Mouse (Mus musculus) kidney, embryonic 15.5 days (tissue): Measurements from ENCODE around the gene Cacna1e. TPM values are rescaled to one million over a fixed set of nuclear protein-coding genes. Genes with fewer than 3 reads are reported as not detected.

Experiments used
- ATAC-seq: fragments of 200-750 bp; cut with Nextera tagmentation; replicated peaks from 2 replicates; pipeline ENCODE4 v1.8.0; 2017; ENCODE audit warnings: moderate TSS enrichment; ENCODE audit not compliant: low FRiP score
- H3K27ac ChIP-seq: fragments of 300-500 bp; sonication (generic); 2 replicates; pipeline ENCODE4 v1.5.1; 2015; ENCODE audit warnings: mild to moderate bottlenecking, inconsistent platforms
- H3K27me3 ChIP-seq: fragments of 300-500 bp; sonication (generic); 2 replicates; pipeline ENCODE4 v1.6.1; 2015; ENCODE audit warnings: inconsistent platforms
- H3K36me3 ChIP-seq: fragments of 300-500 bp; sonication (generic); 2 replicates; pipeline ENCODE4 v1.6.1; 2015; ENCODE audit warnings: inconsistent platforms
- H3K4me1 ChIP-seq: fragments of 300-500 bp; sonication (generic); 2 replicates; pipeline ENCODE4 v1.6.1; 2015; ENCODE audit warnings: inconsistent platforms
- H3K4me2 ChIP-seq: fragments of 300-500 bp; sonication (generic); 2 replicates; pipeline ENCODE4 v1.6.1; 2015; ENCODE audit warnings: moderate library complexity, mild to moderate bottlenecking, inconsistent platforms
- H3K4me3 ChIP-seq: fragments of 300-500 bp; sonication (generic); replicated peaks from 2 replicates; pipeline ENCODE4 v1.5.1; 2015; ENCODE audit warnings: mild to moderate bottlenecking, inconsistent platforms
- H3K9ac ChIP-seq: fragments of 300-500 bp; sonication (generic); 2 replicates; pipeline ENCODE4 v1.6.1; 2015; ENCODE audit warnings: mild to moderate bottlenecking, inconsistent platforms
- H3K9me3 ChIP-seq: fragments of 300-500 bp; sonication (generic); replicated peaks from 2 replicates; pipeline ENCODE4 v1.6.1; 2016; ENCODE audit warnings: inconsistent platforms
- WGBS: fragments of 180-500 bp; shearing (Covaris S2); methylation state at CpG from one replicate; pipeline ENCODE4 v1.1.7; 2015; ENCODE audit warnings: mixed read lengths; 5-methylcytosine and 5-hydroxymethylcytosine counted together
- polyA plus RNA-seq: library from polyadenylated mRNA; unstranded; fragments of >200 nt; fragmentation: Nextera tagmentation; extraction: Ambion mirVana; gene quantifications from 2 replicates; pipeline ENCODE4 v1.2.1, GENCODE M21; 2015

Gene Cacna1e
- polyA plus RNA-seq, 1 experiment from 2014 or later = 0.14 TPM

DNA sequence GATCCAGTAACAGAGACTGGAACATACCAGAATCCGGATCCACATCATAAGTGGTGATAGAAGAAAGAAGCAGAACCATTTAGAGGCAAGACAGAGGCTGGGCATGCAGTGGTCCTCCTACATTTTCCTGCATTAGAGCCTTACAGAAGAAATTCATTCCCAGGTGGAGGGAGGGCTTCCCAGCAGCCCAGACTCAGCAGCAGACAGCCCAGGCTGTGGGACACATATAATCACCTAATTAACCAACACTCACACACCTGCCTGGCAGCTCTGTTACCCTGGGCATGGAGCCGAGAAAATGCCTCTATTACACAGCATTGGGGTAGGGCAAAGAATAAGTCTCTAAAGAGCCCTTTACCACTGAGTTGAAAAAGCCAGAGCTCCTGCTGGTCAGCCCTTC lies 304.4 kb downstream of the Cacna1e start:
- Histone ChIP-seq H3K9me3 (no peaks in the 10 kb centered on the region), H3K4me3 (no peak overlapping the region), H3K36me3 (no peaks in the 10 kb centered on the region), H3K27ac (no peak overlapping the region), H3K4me2 (no peak overlapping the region), H3K27me3 (no peaks in the 10 kb centered on the region), H3K4me1 (no peaks in the 10 kb centered on the region), H3K9ac (no peak overlapping the region)
- no peak for ATAC-seq
- 92% methylated on average over 2 of the region's 2 CpGs for WGBS

DNA sequence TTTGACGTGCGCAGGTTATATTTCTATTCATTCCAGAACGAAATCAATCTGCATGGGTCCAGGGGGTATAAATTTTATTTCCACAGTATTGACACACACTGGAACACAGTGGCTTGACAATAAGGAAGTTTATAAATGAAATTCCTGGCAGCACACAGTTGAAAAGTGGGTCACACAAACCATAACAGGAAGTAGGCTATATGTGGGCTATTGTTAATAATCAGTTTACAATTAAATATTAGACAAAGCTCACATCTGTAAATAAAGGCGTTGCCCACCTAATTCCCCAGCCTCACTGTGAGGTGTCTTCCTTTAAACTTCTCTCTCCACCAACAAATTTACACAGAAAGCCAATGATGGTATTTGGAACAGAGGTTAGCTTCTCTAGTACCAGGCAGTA lies 305.6 kb downstream of the Cacna1e start:
- H3K27me3 ChIP-seq = no peaks in the 10 kb centered on the region
- H3K27ac ChIP-seq = no peak overlapping the region
- H3K4me1 ChIP-seq = no peaks in the 10 kb centered on the region
- H3K4me3 ChIP-seq = no peak overlapping the region
- no peaks in the 10 kb centered on the region for H3K9me3 ChIP-seq
- H3K4me2 ChIP-seq = no peak overlapping the region
- H3K9ac ChIP-seq = no peak overlapping the region
- 87% methylated on average over 4 of the region's 4 CpGs for WGBS
- ATAC-seq = no peak
- no peaks in the 10 kb centered on the region for H3K36me3 ChIP-seq

DNA sequence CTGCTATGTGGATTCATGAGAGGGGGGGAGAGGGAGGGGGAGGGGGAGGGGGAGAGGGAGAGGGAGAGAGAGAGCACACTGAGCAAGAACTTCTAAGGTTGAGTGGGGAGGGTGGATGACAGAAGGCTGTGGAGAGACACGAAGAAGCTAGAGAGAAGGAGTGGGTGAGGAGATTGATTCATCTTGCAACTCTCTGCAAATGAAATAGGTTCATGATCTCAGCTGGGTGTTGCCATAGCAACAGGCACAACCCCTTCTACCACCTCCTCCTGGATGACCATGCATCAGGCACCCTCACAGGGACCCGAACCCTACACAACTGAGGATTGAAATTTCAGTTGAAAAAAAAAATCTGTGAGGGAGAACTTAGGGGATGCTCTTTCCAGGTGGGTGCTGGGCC lies 307.9 kb downstream of the Cacna1e start:
- ATAC-seq = no peak
- WGBS = 75% methylated on average over 2 of the region's 2 CpGs
- no peaks in the 10 kb centered on the region for H3K4me1 ChIP-seq

GRCm38 (mm10) chr1:154566026-154566425 lies 318.3 kb downstream of the Cacna1e start:
- H3K9me3 ChIP-seq = no peaks in the 10 kb centered on the region
- no peak overlapping the region for H3K9ac ChIP-seq
- no peak overlapping the region for H3K27ac ChIP-seq
- ATAC-seq = no peak
- 87% methylated on average over 6 of the region's 6 CpGs for WGBS
- no peak overlapping the region for H3K4me3 ChIP-seq
- H3K27me3 ChIP-seq = no peaks in the 10 kb centered on the region
- no peaks in the 10 kb centered on the region for H3K4me1 ChIP-seq
- H3K36me3 ChIP-seq = no peaks in the 10 kb centered on the region
- H3K4me2 ChIP-seq = no peak overlapping the region

More for the DNA sequence above, 307.9 kb downstream of the Cacna1e start:
- Histone ChIP-seq H3K27me3 (no peaks in the 10 kb centered on the region), H3K4me2 (no peak overlapping the region), H3K27ac (no peak overlapping the region), H3K9ac (no peak overlapping the region), H3K36me3 (no peaks in the 10 kb centered on the region), H3K4me3 (no peak overlapping the region), H3K9me3 (no peaks in the 10 kb centered on the region)

DNA sequence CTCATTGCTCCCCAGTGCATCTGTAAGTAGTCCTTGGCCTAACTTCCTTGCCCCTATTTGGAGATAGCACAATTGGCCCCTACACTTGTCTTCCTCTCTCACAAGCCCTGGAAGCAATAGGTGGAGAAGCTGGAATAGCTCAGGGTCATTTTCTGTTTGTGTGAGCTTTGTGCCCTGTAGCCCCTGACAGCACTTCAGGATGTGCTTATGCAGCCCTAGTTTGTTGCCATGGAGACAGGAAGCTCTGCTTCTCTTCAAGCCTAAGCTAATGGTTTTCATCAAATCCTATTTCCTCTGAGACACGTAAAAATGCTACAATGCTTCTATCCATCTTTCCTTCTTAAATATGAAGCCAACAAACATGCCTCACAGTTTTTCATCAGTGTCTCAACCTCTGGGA lies 328.5 kb downstream of the Cacna1e start:
- no peaks in the 10 kb centered on the region for H3K4me1 ChIP-seq
- H3K9ac ChIP-seq = no peak overlapping the region
- 50% methylated on average over 1 of the region's 1 CpGs for WGBS
- H3K27ac ChIP-seq = no peak overlapping the region
- no peak overlapping the region for H3K4me3 ChIP-seq
- no peaks in the 10 kb centered on the region for H3K9me3 ChIP-seq
- H3K36me3 ChIP-seq = no peaks in the 10 kb centered on the region
- ATAC-seq = no peak
- H3K4me2 ChIP-seq = no peak overlapping the region
- H3K27me3 ChIP-seq = no peaks in the 10 kb centered on the region

- H3K4me3 ChIP-seq = no peak overlapping the region
- no peaks in the 10 kb centered on the region for H3K36me3 ChIP-seq
- no peak for ATAC-seq
- H3K4me2 ChIP-seq = no peak overlapping the region
- WGBS = 44% methylated on average over 1 of the region's 1 CpGs
- H3K9me3 ChIP-seq = no peaks in the 10 kb centered on the region
- H3K9ac ChIP-seq = no peak overlapping the region
- no peaks in the 10 kb centered on the region for H3K4me1 ChIP-seq
- H3K27me3 ChIP-seq = no peaks in the 10 kb centered on the region
- H3K27ac ChIP-seq = no peak overlapping the region
Observed at GRCm38 (mm10) chr1:154553132-154553531, 331.2 kb downstream of the Cacna1e start.

DNA sequence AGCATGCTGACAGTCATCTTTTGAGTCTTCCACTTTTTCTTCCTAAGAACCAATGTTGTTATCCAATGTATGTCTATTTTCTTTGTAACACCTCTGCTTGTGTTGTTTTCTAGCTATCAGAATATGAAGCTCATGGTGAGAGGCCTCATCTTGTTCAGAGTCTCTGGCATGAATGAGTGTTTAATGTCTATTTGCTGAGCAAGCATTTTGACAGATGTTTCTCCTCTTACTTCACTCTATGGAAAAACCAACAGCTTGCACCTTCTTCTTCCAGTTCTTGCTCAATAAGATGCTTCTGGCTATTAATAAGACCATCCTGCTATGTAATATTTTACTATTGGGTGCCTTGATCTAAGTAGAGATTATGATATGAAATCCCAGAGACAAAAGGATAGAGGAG lies 346.9 kb downstream of the Cacna1e start:
- Histone ChIP-seq H3K27me3 (no peaks in the 10 kb centered on the region), H3K36me3 (no peaks in the 10 kb centered on the region), H3K4me3 (no peak overlapping the region), H3K4me2 (no peak overlapping the region), H3K4me1 (no peaks in the 10 kb centered on the region), H3K27ac (no peak overlapping the region), H3K9ac (no peak overlapping the region), H3K9me3 (no peaks in the 10 kb centered on the region)
- no peak for ATAC-seq

DNA sequence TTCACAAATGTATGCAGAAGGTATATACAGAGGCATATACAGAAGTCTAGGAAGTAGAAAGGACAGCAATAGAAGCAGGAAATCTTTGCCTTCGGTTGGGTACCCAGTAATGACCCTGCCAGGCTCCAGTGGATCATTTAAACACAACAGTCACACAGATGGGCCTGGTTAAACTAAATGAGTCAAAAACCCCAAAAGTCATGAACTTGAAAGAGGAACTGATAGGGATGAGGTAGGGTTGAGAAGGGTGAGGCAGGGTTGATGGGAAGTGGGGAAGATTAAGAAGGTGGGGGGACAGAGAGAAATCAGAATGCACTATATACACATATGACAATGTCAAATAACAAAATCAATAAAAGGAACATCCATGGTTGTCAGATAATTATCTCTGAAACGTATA lies 347.5 kb downstream of the Cacna1e start:
- 78% methylated on average over 2 of the region's 2 CpGs for WGBS
- Histone ChIP-seq H3K9ac (no peak overlapping the region), H3K36me3 (no peaks in the 10 kb centered on the region), H3K4me3 (no peak overlapping the region), H3K9me3 (no peaks in the 10 kb centered on the region), H3K4me1 (no peaks in the 10 kb centered on the region), H3K27me3 (no peaks in the 10 kb centered on the region), H3K4me2 (no peak overlapping the region), H3K27ac (no peak overlapping the region)
- ATAC-seq = no peak

DNA sequence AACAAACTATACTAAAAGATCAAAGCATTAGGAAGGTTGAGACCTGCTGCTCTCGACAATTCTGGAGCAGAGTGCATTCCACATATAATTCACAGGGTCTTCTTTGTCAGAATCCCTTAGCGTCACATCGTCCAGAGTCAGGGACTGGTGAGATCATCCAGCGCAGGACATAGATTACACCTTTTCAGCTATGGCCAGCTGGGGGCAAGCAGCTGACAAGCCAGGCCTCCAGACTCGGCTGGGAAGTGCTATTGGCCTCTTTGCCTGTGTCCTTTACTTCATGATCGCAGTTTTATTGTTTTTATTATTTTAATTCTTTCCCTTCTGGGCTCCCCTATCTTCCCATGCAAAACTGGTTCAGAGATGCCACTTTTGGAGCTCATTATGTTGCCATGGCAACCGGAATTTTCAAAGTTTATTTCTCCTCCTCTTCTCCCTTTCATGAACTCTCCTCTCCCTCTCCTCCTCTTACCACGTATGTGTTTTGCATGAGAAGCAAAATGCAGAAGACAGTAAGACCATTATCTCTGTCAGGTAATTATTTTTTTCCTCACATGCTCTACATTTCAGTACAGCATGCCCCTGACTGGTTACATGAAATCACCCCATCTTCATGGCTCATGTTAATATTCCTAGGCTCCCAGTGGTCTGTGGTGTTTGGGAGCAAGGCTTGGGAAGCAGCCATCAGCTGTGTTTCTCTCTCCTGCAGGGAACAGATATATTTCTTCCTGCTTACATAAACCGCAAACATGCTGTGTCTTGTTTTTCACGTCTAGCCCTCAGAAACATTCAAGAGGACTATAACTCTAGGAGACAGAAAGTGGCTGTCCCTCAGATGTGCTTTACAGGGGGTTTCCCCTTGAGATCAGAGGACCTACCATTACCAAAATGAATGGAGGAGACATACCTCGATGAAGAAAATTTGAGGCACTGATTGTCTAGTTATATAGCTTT lies 351.0 kb downstream of the Cacna1e start:
- Histone ChIP-seq H3K27ac (no peak overlapping the region), H3K4me1 (no peaks in the 10 kb centered on the region), H3K36me3 (no peaks in the 10 kb centered on the region), H3K4me2 (no peak overlapping the region), H3K9ac (no peak overlapping the region), H3K27me3 (no peaks in the 10 kb centered on the region), H3K4me3 (no peak overlapping the region), H3K9me3 (no peaks in the 10 kb centered on the region)
- 74% methylated on average over 11 of the region's 11 CpGs for WGBS
- no peak for ATAC-seq

- Histone ChIP-seq H3K9me3 (no peaks in the 10 kb centered on the region), H3K36me3 (no peaks in the 10 kb centered on the region), H3K9ac (no peak overlapping the region), H3K4me1 (no peaks in the 10 kb centered on the region), H3K27ac (no peak overlapping the region), H3K4me2 (no peak overlapping the region), H3K27me3 (no peaks in the 10 kb centered on the region), H3K4me3 (no peak overlapping the region)
- no peak for ATAC-seq
- WGBS = 94% methylated on average over 4 of the region's 4 CpGs
Observed at GRCm38 (mm10) chr1:154529666-154530065, 354.6 kb downstream of the Cacna1e start.

- Histone ChIP-seq H3K27ac (no peak overlapping the region), H3K9me3 (no peaks in the 10 kb centered on the region), H3K4me3 (no peak overlapping the region), H3K4me2 (no peak overlapping the region), H3K4me1 (no peaks in the 10 kb centered on the region), H3K9ac (no peak overlapping the region), H3K36me3 (no peaks in the 10 kb centered on the region), H3K27me3 (no peaks in the 10 kb centered on the region)
- WGBS = 91% methylated on average over 6 of the region's 6 CpGs
- no peak for ATAC-seq
Observed at GRCm38 (mm10) chr1:154528803-154529202, 355.5 kb downstream of the Cacna1e start.

DNA sequence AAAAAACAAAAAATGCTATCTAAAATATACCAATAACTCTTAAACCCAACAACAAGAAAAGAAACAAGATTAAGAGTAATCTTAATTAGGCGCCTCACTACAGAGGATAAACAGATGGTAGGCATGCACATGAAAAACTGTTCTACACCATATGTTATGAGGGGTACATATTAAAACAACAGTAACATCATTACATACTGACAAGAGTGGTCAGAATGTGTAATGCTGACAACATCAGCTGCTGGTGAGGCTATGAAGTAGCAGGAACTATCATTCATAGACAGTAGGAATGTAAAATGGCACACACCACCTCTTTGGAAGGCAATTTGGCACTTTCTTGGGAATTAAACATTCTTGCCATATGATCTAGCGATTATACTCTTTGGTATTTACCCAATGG lies 363.6 kb downstream of the Cacna1e start:
- Histone ChIP-seq H3K27ac (no peak overlapping the region), H3K9me3 (no peaks in the 10 kb centered on the region), H3K9ac (no peak overlapping the region), H3K4me2 (no peak overlapping the region), H3K27me3 (no peaks in the 10 kb centered on the region), H3K4me1 (no peaks in the 10 kb centered on the region), H3K4me3 (no peak overlapping the region), H3K36me3 (no peaks in the 10 kb centered on the region)
- WGBS = 91% methylated on average over 2 of the region's 2 CpGs
- no peak for ATAC-seq

DNA sequence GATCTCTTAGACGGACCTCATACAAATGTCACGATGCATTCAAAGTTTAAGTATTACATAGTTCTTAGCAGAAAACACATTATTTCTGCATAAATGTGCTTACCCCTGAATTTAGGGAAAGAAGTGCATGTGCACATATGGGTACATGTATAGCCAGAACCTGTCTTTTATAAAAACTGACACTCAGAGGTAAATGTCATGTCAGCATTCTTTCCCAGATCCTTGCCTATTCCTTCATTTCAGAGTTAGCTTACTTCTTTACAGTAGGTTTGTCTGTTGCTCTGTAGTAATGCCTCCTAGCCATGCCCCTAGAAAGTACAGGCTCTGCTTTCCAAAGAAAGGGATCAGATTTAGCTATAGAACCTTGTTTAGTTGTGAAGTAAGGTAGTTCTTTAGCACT lies 369.0 kb downstream of the Cacna1e start:
- Histone ChIP-seq H3K36me3 (no peaks in the 10 kb centered on the region), H3K27ac (no peak overlapping the region), H3K4me2 (no peak overlapping the region), H3K9me3 (no peaks in the 10 kb centered on the region), H3K9ac (no peak overlapping the region), H3K27me3 (no peaks in the 10 kb centered on the region), H3K4me3 (no peak overlapping the region), H3K4me1 (no peaks in the 10 kb centered on the region)
- WGBS = 90% methylated on average over 2 of the region's 2 CpGs
- ATAC-seq = no peak
